Mouse (Mus musculus): ENCODE measurements around the gene Mxd3.

- TF ChIP-seq CTCF (IDR thresholded peaks at IDR 0.05; ENCODE audit: insufficient read depth, low read depth, low read length) (no peak), POLR2A (IDR thresholded peaks at IDR 0.05; ENCODE audit: insufficient read depth, low read depth, low read length) (no peak)
Observed at GRCm38 (mm10) chr13:55325596-55325995, 4.0 kb downstream of the Mxd3 start.

Measured in olfactory bulb, adult 2 months (tissue).